Mouse (Mus musculus): ENCODE measurements around the gene Psmb11. TPM values are rescaled to one million over a fixed set of nuclear protein-coding genes. Genes with fewer than 3 reads are reported as not detected.

The Psmb11 gene
- polyA plus RNA-seq, 1 experiment from 2014 or later: not detected

DNA sequence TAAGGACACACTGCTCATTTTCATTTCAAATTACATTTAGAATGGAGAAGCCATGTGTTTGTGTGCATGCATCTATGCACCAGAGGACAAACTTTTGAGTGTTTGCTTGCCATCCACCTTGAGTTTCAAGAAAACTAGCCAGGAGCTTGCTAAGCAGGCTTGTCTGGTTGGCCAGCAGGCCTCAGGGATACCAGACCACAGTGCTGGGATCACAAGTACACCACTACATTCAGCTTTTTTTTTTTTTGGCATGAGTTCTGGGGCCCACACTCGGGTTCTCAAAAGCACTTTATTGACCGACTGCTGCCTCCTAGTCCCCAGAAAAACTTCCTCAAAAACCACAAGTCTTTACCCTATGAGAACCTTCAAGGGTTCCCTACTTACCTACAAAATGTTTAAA lies 53.1 kb downstream of the Psmb11 start:
- Histone ChIP-seq H3K4me1 (replicated peaks; ENCODE audit: control insufficient read depth, insufficient read depth, low read length) (no peaks in the 10 kb centered on the region), H3K27me3 (replicated peaks; ENCODE audit: control insufficient read depth, insufficient read depth, low read length) (no peaks in the 10 kb centered on the region), H3K4me3 (ENCODE audit: low read depth, low read length) (no peak overlapping the region), H3K27ac (ENCODE audit: low read depth) (no peak overlapping the region), H3K9ac (ENCODE audit: low read length) (no peak overlapping the region), H3K4me2 (ENCODE audit: low read length) (no peak overlapping the region), H3K9me3 (ENCODE audit: control insufficient read depth, low read length) (no peaks in the 10 kb centered on the region), H3K36me3 (ENCODE audit: control insufficient read depth, insufficient read depth, low read length) (peaks cover 77% of the 10 kb centered on the region)
- 79% methylated on average over 2 of the region's 2 CpGs for WGBS
- DNase-seq (ENCODE audit: low spot score) (no peak), ATAC-seq (replicated peaks; ENCODE audit: low FRiP score, low TSS enrichment, low read depth) (no peak)

DNA sequence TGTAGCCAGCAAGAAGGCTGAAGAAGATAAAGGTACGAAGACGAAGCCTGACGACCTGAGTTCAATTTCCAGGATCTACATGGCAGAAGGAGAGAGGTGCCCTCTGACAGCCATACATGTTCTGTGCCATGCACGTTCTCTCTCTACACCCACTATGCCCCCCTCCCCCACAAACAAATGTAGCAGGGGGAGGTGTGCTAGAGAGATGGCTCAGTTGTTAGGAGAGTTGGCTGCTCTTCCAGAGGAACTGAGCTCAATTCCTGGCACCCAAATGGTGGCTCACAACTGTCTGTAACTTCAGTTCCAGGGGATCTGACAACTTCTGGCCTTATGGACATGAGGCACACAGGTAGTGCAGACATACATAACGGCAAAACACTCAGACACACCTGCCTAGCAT lies 55.1 kb downstream of the Psmb11 start:
- 92% methylated on average over 5 of the region's 5 CpGs for WGBS
- no peak overlapping the region for H3K27ac ChIP-seq (ENCODE audit: low read depth)
- ATAC-seq (replicated peaks; ENCODE audit: low FRiP score, low TSS enrichment, low read depth) (no peak), DNase-seq (ENCODE audit: low spot score) (no peak)
- H3K9ac ChIP-seq (ENCODE audit: low read length): no peak overlapping the region
- H3K36me3 ChIP-seq (ENCODE audit: control insufficient read depth, insufficient read depth, low read length): peaks cover 74% of the 10 kb centered on the region
- no peak overlapping the region for H3K4me3 ChIP-seq (ENCODE audit: low read depth, low read length)
- H3K4me1 ChIP-seq (replicated peaks; ENCODE audit: control insufficient read depth, insufficient read depth, low read length): no peaks in the 10 kb centered on the region
- H3K9me3 ChIP-seq (ENCODE audit: control insufficient read depth, low read length): no peaks in the 10 kb centered on the region
- no peak overlapping the region for H3K4me2 ChIP-seq (ENCODE audit: low read length)
- H3K27me3 ChIP-seq (replicated peaks; ENCODE audit: control insufficient read depth, insufficient read depth, low read length): no peaks in the 10 kb centered on the region

DNA sequence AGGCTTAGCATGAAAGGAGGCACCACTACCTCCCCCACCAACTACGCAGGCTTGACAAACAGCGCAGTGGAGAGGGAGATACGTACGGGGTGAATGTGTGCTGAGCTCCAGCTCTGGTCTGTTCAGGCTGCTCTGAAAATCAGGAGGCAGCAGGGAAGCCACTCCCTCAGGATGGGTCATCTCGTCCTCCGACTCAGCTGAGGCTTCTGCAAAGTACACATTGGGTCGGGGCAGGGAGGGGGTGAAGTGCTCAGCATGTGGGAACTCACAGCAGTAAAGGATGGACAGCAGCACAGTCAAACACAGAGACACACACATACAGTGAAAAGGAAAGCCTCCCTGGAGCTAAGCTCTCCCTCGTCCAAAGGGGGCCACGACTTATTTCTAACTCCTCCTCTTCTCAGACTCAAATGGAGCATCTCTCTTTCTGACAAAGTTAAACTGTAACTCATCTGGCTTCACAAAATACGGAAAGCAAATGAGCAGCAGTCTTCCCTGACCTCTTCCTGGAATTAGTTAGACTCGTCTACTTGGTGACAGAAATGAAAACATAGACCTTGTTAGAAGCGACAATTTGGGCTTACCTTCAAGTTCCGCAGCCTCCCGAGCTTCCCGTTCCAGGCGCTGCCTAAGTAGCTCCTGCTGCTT lies 57.5 kb downstream of the Psmb11 start:
- H3K4me3 ChIP-seq (ENCODE audit: low read depth, low read length): no peak overlapping the region
- ATAC-seq (replicated peaks; ENCODE audit: low FRiP score, low TSS enrichment, low read depth): no peak
- H3K9ac ChIP-seq (ENCODE audit: low read length): no peak overlapping the region
- no peaks in the 10 kb centered on the region for H3K4me1 ChIP-seq (replicated peaks; ENCODE audit: control insufficient read depth, insufficient read depth, low read length)
- no peak for DNase-seq (ENCODE audit: low spot score)
- H3K36me3 ChIP-seq (ENCODE audit: control insufficient read depth, insufficient read depth, low read length): peaks cover 78% of the 10 kb centered on the region
- WGBS: 79% methylated on average over 16 of the region's 16 CpGs
- no peak overlapping the region for H3K27ac ChIP-seq (ENCODE audit: low read depth)
- no peak overlapping the region for H3K4me2 ChIP-seq (ENCODE audit: low read length)
- no peaks in the 10 kb centered on the region for H3K9me3 ChIP-seq (ENCODE audit: control insufficient read depth, low read length)
- H3K27me3 ChIP-seq (replicated peaks; ENCODE audit: control insufficient read depth, insufficient read depth, low read length): no peaks in the 10 kb centered on the region

MicroRNAs within 50 kb of the gene (microRNA counts, 519-probe panel; counts per million panel counts)
- microRNA mmu-miR-686: not detected

Small RNA genes lying within 50 kb of the gene (microRNA-seq; reads per million reads assigned to microRNA genes)
- gene Mir686: not detected
- 0.42 reads per million for gene Mir6948

Other genes with a start within 250 kb of the Psmb11 start
- 19.3 and 21.5 TPM in 2 replicates for gene Slc7a7, start 203.7 kb upstream of the Psmb11 start, polyA plus RNA-seq (2014; fragmentation: Nextera tagmentation; extraction: Ambion mirVana)
- gene Mrpl52, start 194.5 kb upstream of the Psmb11 start, polyA plus RNA-seq (2014; fragmentation: Nextera tagmentation; extraction: Ambion mirVana): 316 and 324 TPM in 2 replicates
- 129 and 133 TPM in 2 replicates for gene Mmp14, start 189.8 kb upstream of the Psmb11 start, polyA plus RNA-seq (2014; fragmentation: Nextera tagmentation; extraction: Ambion mirVana)
- 43.7 and 50.7 TPM in 2 replicates for gene Lrp10, start 157.3 kb upstream of the Psmb11 start, polyA plus RNA-seq (2014; fragmentation: Nextera tagmentation; extraction: Ambion mirVana)
- gene Rem2, start 145.3 kb upstream of the Psmb11 start, polyA plus RNA-seq (2014; fragmentation: Nextera tagmentation; extraction: Ambion mirVana): 2.9 and 3.7 TPM in 2 replicates
- 89.6 and 99.5 TPM in 2 replicates for gene Prmt5, start 103.9 kb upstream of the Psmb11 start, polyA plus RNA-seq (2014; fragmentation: Nextera tagmentation; extraction: Ambion mirVana)
- gene Haus4, start 66.8 kb upstream of the Psmb11 start, polyA plus RNA-seq (2014; fragmentation: Nextera tagmentation; extraction: Ambion mirVana): 57.9 and 58.2 TPM in 2 replicates
- 14.5 and 19.0 TPM in 2 replicates for gene Ajuba, start 43.9 kb upstream of the Psmb11 start, polyA plus RNA-seq (2014; fragmentation: Nextera tagmentation; extraction: Ambion mirVana)
- gene 4931414P19Rik, start 15.4 kb upstream of the Psmb11 start, polyA plus RNA-seq (2014; fragmentation: Nextera tagmentation; extraction: Ambion mirVana): 6.6 and 7.1 TPM in 2 replicates
- 395 and 412 TPM in 2 replicates for gene Psmb5, start 3.4 kb upstream of the Psmb11 start, polyA plus RNA-seq (2014; fragmentation: Nextera tagmentation; extraction: Ambion mirVana)
- not detected in 2 replicates for gene Gm17606, start 19.5 kb downstream of the Psmb11 start, polyA plus RNA-seq (2014; fragmentation: Nextera tagmentation; extraction: Ambion mirVana)
- gene Cdh24, start 19.9 kb downstream of the Psmb11 start, polyA plus RNA-seq (2014; fragmentation: Nextera tagmentation; extraction: Ambion mirVana): 4.0 and 4.9 TPM in 2 replicates
- gene 1700123O20Rik, start 64.8 kb downstream of the Psmb11 start, polyA plus RNA-seq (2014; fragmentation: Nextera tagmentation; extraction: Ambion mirVana): 83.7 and 90.7 TPM in 2 replicates
- 112 TPM in 2 replicates for gene Acin1, start 65.5 kb downstream of the Psmb11 start, polyA plus RNA-seq (2014; fragmentation: Nextera tagmentation; extraction: Ambion mirVana)
- 0.09 and 0.12 TPM in 2 replicates for gene Gm29776, start 77.4 kb downstream of the Psmb11 start, polyA plus RNA-seq (2014; fragmentation: Nextera tagmentation; extraction: Ambion mirVana)
- 0.28 TPM in 1 of 2 replicates, not detected in the other for gene Cebpe, start 90.7 kb downstream of the Psmb11 start, polyA plus RNA-seq (2014; fragmentation: Nextera tagmentation; extraction: Ambion mirVana)
- 24.0 and 26.7 TPM in 2 replicates for gene Slc7a8, start 160.5 kb downstream of the Psmb11 start, polyA plus RNA-seq (2014; fragmentation: Nextera tagmentation; extraction: Ambion mirVana)
- gene Rnf212b, start 192.7 kb downstream of the Psmb11 start, polyA plus RNA-seq (2014; fragmentation: Nextera tagmentation; extraction: Ambion mirVana): not detected in 2 replicates
- 7.4 and 10.7 TPM in 2 replicates for gene Homez, start 249.5 kb downstream of the Psmb11 start, polyA plus RNA-seq (2014; fragmentation: Nextera tagmentation; extraction: Ambion mirVana)

Measured in intestine, embryonic 14.5 days (tissue).